Mouse (Mus musculus): ENCODE measurements around the gene Frmpd4. TPM values are rescaled to one million over a fixed set of nuclear protein-coding genes. Genes with fewer than 3 reads are reported as not detected.

Gene Frmpd4
- polyA plus RNA-seq (2014; fragmentation: Nextera tagmentation; extraction: Ambion mirVana), result 0.15 and 0.25 TPM in 2 replicates

- WGBS, result 88% methylated on average over 5 of the region's 5 CpGs
- no peaks in the 10 kb centered on the region for H3K9me3 ChIP-seq (ENCODE audit: control insufficient read depth, low read length)
- peaks cover 4% of the 10 kb centered on the region; the same call in 1 of the 2 replicates for H3K27me3 ChIP-seq (ENCODE audit: control insufficient read depth, insufficient read depth, low read length)
- no peak within 1 kb of the TSS for H3K4me2 ChIP-seq
- no peak for ATAC-seq (ENCODE audit: low FRiP score)
- H3K27ac ChIP-seq (ENCODE audit: low read depth, low read length), result no peak within 1 kb of the TSS
- no peaks in the 10 kb centered on the region for H3K4me1 ChIP-seq (ENCODE audit: control insufficient read depth, insufficient read depth, low read length)
- H3K9ac ChIP-seq (ENCODE audit: low read length), result no peak within 1 kb of the TSS
- no peaks in the 10 kb centered on the region for H3K36me3 ChIP-seq (ENCODE audit: control insufficient read depth, insufficient read depth, low read length)
- no peak for DNase-seq (ENCODE audit: low spot score, missing footprints)
- H3K4me3 ChIP-seq (ENCODE audit: low read depth, low read length), result no peak within 1 kb of the TSS
These were observed at the start of gene Frmpd4 for GRCm38 (mm10) chrX:168577131-168577530. Frmpd4 (minus strand) TSS chrX:168577231.

- DNase-seq (ENCODE audit: low spot score, missing footprints) (no peak), ATAC-seq (ENCODE audit: low FRiP score) (no peak)
- peaks cover 6% of the 10 kb centered on the region for H3K27me3 ChIP-seq (ENCODE audit: control insufficient read depth, insufficient read depth, low read length)
These were observed 18.2 kb upstream of the Frmpd4 start for GRCm38 (mm10) chrX:168595193-168595592.

DNA sequence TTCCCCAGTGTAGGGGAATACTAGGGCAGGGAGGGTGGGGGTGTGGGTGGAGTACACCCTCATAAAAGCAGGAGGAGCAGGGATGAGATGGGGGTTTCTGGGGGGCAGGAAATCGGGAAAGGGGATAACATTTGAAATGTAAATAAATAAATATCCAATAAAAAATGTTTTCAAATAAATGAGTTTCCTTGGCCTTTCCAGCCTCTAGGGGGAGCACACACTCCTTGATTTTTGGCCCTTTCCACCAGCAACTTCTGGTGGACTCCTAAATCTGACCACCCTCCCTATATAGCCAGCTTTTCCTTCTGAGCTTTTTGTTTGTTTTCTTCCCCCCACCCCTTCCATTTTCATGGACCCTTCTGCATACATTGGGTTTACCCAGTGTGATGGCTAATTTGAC is 7.3 kb upstream of the Frmpd4 start:
- H3K9me3 ChIP-seq (ENCODE audit: control insufficient read depth, low read length), result no peaks in the 10 kb centered on the region
- H3K4me3 ChIP-seq (ENCODE audit: low read depth, low read length), result no peak overlapping the region
- peaks cover 9% of the 10 kb centered on the region for H3K27me3 ChIP-seq (ENCODE audit: control insufficient read depth, insufficient read depth, low read length)
- WGBS, result 75% methylated on average over 1 of the region's 1 CpGs
- no peaks in the 10 kb centered on the region for H3K4me1 ChIP-seq (ENCODE audit: control insufficient read depth, insufficient read depth, low read length)
- H3K27ac ChIP-seq (ENCODE audit: low read depth, low read length), result no peak overlapping the region
- H3K36me3 ChIP-seq (ENCODE audit: control insufficient read depth, insufficient read depth, low read length), result no peaks in the 10 kb centered on the region
- no peak overlapping the region for H3K4me2 ChIP-seq
- DNase-seq (ENCODE audit: low spot score, missing footprints), result no peak
- ATAC-seq (ENCODE audit: low FRiP score), result no peak
- H3K9ac ChIP-seq (ENCODE audit: low read length), result no peak overlapping the region

More at GRCm38 (mm10) chrX:168595193-168595592, 18.2 kb upstream of the Frmpd4 start:
- Histone ChIP-seq H3K4me2 (no peak overlapping the region), H3K4me1 (ENCODE audit: control insufficient read depth, insufficient read depth, low read length) (no peaks in the 10 kb centered on the region), H3K9me3 (ENCODE audit: control insufficient read depth, low read length) (no peaks in the 10 kb centered on the region), H3K36me3 (ENCODE audit: control insufficient read depth, insufficient read depth, low read length) (no peaks in the 10 kb centered on the region), H3K4me3 (ENCODE audit: low read depth, low read length) (no peak overlapping the region), H3K9ac (ENCODE audit: low read length) (no peak overlapping the region), H3K27ac (ENCODE audit: low read depth, low read length) (no peak overlapping the region)
- 73% methylated on average over 5 of the region's 5 CpGs for WGBS

GRCm38 (mm10) chrX:168571808-168572207 is 5.2 kb downstream of the Frmpd4 start:
- Histone ChIP-seq H3K9ac (ENCODE audit: low read length) (no peak overlapping the region), H3K27ac (ENCODE audit: low read depth, low read length) (no peak overlapping the region), H3K4me1 (ENCODE audit: control insufficient read depth, insufficient read depth, low read length) (no peaks in the 10 kb centered on the region), H3K4me2 (no peak overlapping the region), H3K4me3 (ENCODE audit: low read depth, low read length) (no peak overlapping the region), H3K36me3 (ENCODE audit: control insufficient read depth, insufficient read depth, low read length) (no peaks in the 10 kb centered on the region), H3K27me3 (ENCODE audit: control insufficient read depth, insufficient read depth, low read length) (peaks cover 3% of the 10 kb centered on the region; the same call in 1 of the 2 replicates), H3K9me3 (ENCODE audit: control insufficient read depth, low read length) (no peaks in the 10 kb centered on the region)
- DNase-seq (ENCODE audit: low spot score, missing footprints), result no peak
- 65% methylated on average over 4 of the region's 4 CpGs for WGBS
- ATAC-seq (ENCODE audit: low FRiP score), result no peak

- no peaks in the 10 kb centered on the region for H3K9me3 ChIP-seq (ENCODE audit: control insufficient read depth, low read length)
- H3K27ac ChIP-seq (ENCODE audit: low read depth, low read length), result no peak overlapping the region
- no peaks in the 10 kb centered on the region for H3K36me3 ChIP-seq (ENCODE audit: control insufficient read depth, insufficient read depth, low read length)
- DNase-seq (ENCODE audit: low spot score, missing footprints) (no peak), ATAC-seq (ENCODE audit: low FRiP score) (no peak)
- no peak overlapping the region for H3K4me2 ChIP-seq
- WGBS, result 81% methylated on average over 5 of the region's 5 CpGs
- H3K9ac ChIP-seq (ENCODE audit: low read length), result no peak overlapping the region
- peaks cover 3% of the 10 kb centered on the region; the same call in 1 of the 2 replicates for H3K27me3 ChIP-seq (ENCODE audit: control insufficient read depth, insufficient read depth, low read length)
- no peaks in the 10 kb centered on the region for H3K4me1 ChIP-seq (ENCODE audit: control insufficient read depth, insufficient read depth, low read length)
- no peak overlapping the region for H3K4me3 ChIP-seq (ENCODE audit: low read depth, low read length)
These were observed 7.8 kb downstream of the Frmpd4 start for GRCm38 (mm10) chrX:168569231-168569630.

- ATAC-seq (ENCODE audit: low FRiP score) (no peak), DNase-seq (ENCODE audit: low spot score, missing footprints) (no peak)
- Histone ChIP-seq H3K4me3 (ENCODE audit: low read depth, low read length) (no peak overlapping the region), H3K4me2 (no peak overlapping the region), H3K27me3 (ENCODE audit: control insufficient read depth, insufficient read depth, low read length) (no peaks in the 10 kb centered on the region), H3K27ac (ENCODE audit: low read depth, low read length) (no peak overlapping the region), H3K4me1 (ENCODE audit: control insufficient read depth, insufficient read depth, low read length) (no peaks in the 10 kb centered on the region), H3K9ac (ENCODE audit: low read length) (no peak overlapping the region), H3K9me3 (ENCODE audit: control insufficient read depth, low read length) (no peaks in the 10 kb centered on the region; the same call in 1 of the 2 replicates), H3K36me3 (ENCODE audit: control insufficient read depth, insufficient read depth, low read length) (no peaks in the 10 kb centered on the region)
- 80% methylated on average over 1 of the region's 1 CpGs for WGBS
These were observed 71.8 kb downstream of the Frmpd4 start for GRCm38 (mm10) chrX:168505254-168505653.

GRCm38 (mm10) chrX:168455233-168455632 is 121.8 kb downstream of the Frmpd4 start:
- Histone ChIP-seq H3K27me3 (ENCODE audit: control insufficient read depth, insufficient read depth, low read length) (no peaks in the 10 kb centered on the region; the same call in 1 of the 2 replicates), H3K9ac (ENCODE audit: low read length) (no peak overlapping the region), H3K4me1 (ENCODE audit: control insufficient read depth, insufficient read depth, low read length) (no peaks in the 10 kb centered on the region), H3K4me3 (ENCODE audit: low read depth, low read length) (no peak overlapping the region), H3K36me3 (ENCODE audit: control insufficient read depth, insufficient read depth, low read length) (no peaks in the 10 kb centered on the region), H3K27ac (ENCODE audit: low read depth, low read length) (no peak overlapping the region), H3K4me2 (no peak overlapping the region), H3K9me3 (ENCODE audit: control insufficient read depth, low read length) (no peaks in the 10 kb centered on the region)
- no peak for DNase-seq (ENCODE audit: low spot score, missing footprints)
- WGBS, result 85% methylated on average over 2 of the region's 2 CpGs
- no peak for ATAC-seq (ENCODE audit: low FRiP score)

DNA sequence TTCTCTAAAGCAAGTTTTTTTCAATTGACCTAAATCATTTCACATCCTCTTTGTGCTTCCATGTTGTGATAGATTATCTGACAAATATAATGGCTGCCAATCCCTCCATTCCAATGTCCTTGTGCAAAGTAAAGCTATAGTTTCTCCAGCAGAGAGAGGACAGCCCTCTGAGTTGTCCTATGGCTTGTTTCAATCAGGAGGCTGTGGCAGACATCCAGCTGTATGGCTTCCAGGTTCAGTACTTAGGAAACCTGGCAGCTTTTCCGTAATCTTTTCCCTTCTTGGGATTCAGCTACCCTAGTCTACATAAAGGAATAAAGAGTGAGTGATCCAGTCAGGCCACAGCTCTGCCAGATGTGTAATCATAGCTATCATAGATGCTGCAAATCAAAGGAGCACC is 145.8 kb downstream of the Frmpd4 start:
- Histone ChIP-seq H3K27me3 (ENCODE audit: control insufficient read depth, insufficient read depth, low read length) (peaks cover 5% of the 10 kb centered on the region; the same call in 1 of the 2 replicates), H3K36me3 (ENCODE audit: control insufficient read depth, insufficient read depth, low read length) (no peaks in the 10 kb centered on the region), H3K9ac (ENCODE audit: low read length) (no peak overlapping the region), H3K4me3 (ENCODE audit: low read depth, low read length) (no peak overlapping the region), H3K9me3 (ENCODE audit: control insufficient read depth, low read length) (no peaks in the 10 kb centered on the region), H3K4me2 (no peak overlapping the region), H3K27ac (ENCODE audit: low read depth, low read length) (no peak overlapping the region), H3K4me1 (ENCODE audit: control insufficient read depth, insufficient read depth, low read length) (no peaks in the 10 kb centered on the region)
- DNase-seq (ENCODE audit: low spot score, missing footprints), result no peak
- ATAC-seq (ENCODE audit: low FRiP score), result no peak
- WGBS, result 78% methylated on average over 1 of the region's 1 CpGs

DNA sequence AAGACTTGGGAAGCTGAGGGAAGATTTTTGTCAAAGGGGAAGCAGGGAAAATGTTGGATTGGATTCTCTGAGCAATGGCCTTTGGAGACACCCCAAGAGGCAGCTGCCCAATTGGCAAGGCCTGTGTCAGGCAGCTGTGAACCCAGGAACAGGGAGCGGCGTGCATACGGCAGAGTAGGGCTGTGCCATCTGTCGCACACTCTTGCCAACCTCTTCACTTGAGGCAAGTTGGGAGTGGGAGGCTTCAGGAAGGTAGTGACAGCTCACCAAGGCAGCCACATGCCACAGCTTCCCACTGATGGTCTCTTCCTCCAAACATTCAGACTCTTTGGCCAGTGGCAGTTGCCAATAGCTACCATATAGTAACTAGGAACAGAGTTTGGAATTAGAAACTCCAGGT is 147.2 kb downstream of the Frmpd4 start:
- H3K27ac ChIP-seq (ENCODE audit: low read depth, low read length), result no peak overlapping the region
- no peak overlapping the region for H3K9ac ChIP-seq (ENCODE audit: low read length)
- 93% methylated on average over 4 of the region's 4 CpGs for WGBS
- H3K4me3 ChIP-seq (ENCODE audit: low read depth, low read length), result no peak overlapping the region
- H3K4me2 ChIP-seq, result no peak overlapping the region
- peaks cover 5% of the 10 kb centered on the region; the same call in 1 of the 2 replicates for H3K27me3 ChIP-seq (ENCODE audit: control insufficient read depth, insufficient read depth, low read length)
- no peaks in the 10 kb centered on the region for H3K9me3 ChIP-seq (ENCODE audit: control insufficient read depth, low read length)
- ATAC-seq (ENCODE audit: low FRiP score), result no peak
- H3K4me1 ChIP-seq (ENCODE audit: control insufficient read depth, insufficient read depth, low read length), result no peaks in the 10 kb centered on the region
- no peak for DNase-seq (ENCODE audit: low spot score, missing footprints)
- no peaks in the 10 kb centered on the region for H3K36me3 ChIP-seq (ENCODE audit: control insufficient read depth, insufficient read depth, low read length)

Data from midbrain, embryonic 11.5 days (tissue).